Mouse (Mus musculus) regulatory T cell (primary cell): ENCODE results near the gene Notch4.

ENCODE experiments used
- in situ Hi-C: fragments of 300-600 bp; cut with MboI, MseI; formaldehyde crosslinking; loops from one replicate; pipeline ENCODE4 v1.15.1; 2025; ENCODE audit warnings: high pct_unique_total_duplicates

Gene Notch4

GRCm38 (mm10) chr17:34621006-34621405, 56.9 kb downstream of the Notch4 start:
- in situ Hi-C loops = loop anchor here (25.0 kb wide), 1 partner anchor 709 kb away; the partner anchor contains the start of genes Daxx, Platr17, Tapbp and Zbtb22

GRCm38 (mm10) chr17:34623161-34623560, 59.1 kb downstream of the Notch4 start:
- in situ Hi-C loops = loop anchor here (25.0 kb wide), 1 partner anchor 711 kb away; the partner anchor contains the start of genes Daxx, Platr17, Tapbp and Zbtb22

- in situ Hi-C loops = loop anchor here (25.0 kb wide), 1 partner anchor 713 kb away; the partner anchor contains the start of genes Daxx, Platr17, Tapbp and Zbtb22
Measured at GRCm38 (mm10) chr17:34624981-34625380, 60.9 kb downstream of the Notch4 start.

GRCm38 (mm10) chr17:34626062-34626772, 62.1 kb downstream of the Notch4 start:
- in situ Hi-C loops = no loop called here

- in situ Hi-C loops = no loop called here
Measured at GRCm38 (mm10) chr17:34626773-34627092, 62.7 kb downstream of the Notch4 start.

- in situ Hi-C loops = no loop called here
Measured at GRCm38 (mm10) chr17:34627093-34627942, 63.2 kb downstream of the Notch4 start.

- in situ Hi-C loops = no loop called here
Measured at GRCm38 (mm10) chr17:34627943-34628643, 64.0 kb downstream of the Notch4 start, which contains the start of gene Ppt2. Gene Ppt2 (minus strand): TSS chr17:34628510.

GRCm38 (mm10) chr17:34628644-34628967, 64.5 kb downstream of the Notch4 start:
- in situ Hi-C loops = no loop called here

- in situ Hi-C loops = no loop called here
Measured at GRCm38 (mm10) chr17:34629221-34629751, 65.2 kb downstream of the Notch4 start, which contains the start of gene Prrt1. Gene Prrt1 (plus strand): TSS chr17:34629533.

GRCm38 (mm10) chr17:34629796-34630603, 65.9 kb downstream of the Notch4 start:
- in situ Hi-C loops = no loop called here

GRCm38 (mm10) chr17:34630761-34631301, 66.8 kb downstream of the Notch4 start:
- in situ Hi-C loops = no loop called here

GRCm38 (mm10) chr17:34631647-34632046, 67.6 kb downstream of the Notch4 start:
- in situ Hi-C loops = no loop called here

- in situ Hi-C loops = no loop called here
Measured at GRCm38 (mm10) chr17:34632261-34632691, 68.2 kb downstream of the Notch4 start.

GRCm38 (mm10) chr17:34635671-34636070, 71.6 kb downstream of the Notch4 start:
- in situ Hi-C loops = no loop called here

GRCm38 (mm10) chr17:34637459-34637858, 73.4 kb downstream of the Notch4 start:
- in situ Hi-C loops = no loop called here
